Mouse (Mus musculus) ES-Bruce4 (cell line): ENCODE measurements around the gene Hydin.

Experiments used
- CTCF ChIP-seq: IDR thresholded peaks from one replicate; pipeline ENCODE4 v1.8.1; 2011; ENCODE audit warnings: low read depth, low read length
- EP300 ChIP-seq: IDR thresholded peaks from 2 replicates; pipeline ENCODE4 v1.6.1; 2011; ENCODE audit warnings: low read depth, low read length; ENCODE audit not compliant: insufficient read depth

DNA sequence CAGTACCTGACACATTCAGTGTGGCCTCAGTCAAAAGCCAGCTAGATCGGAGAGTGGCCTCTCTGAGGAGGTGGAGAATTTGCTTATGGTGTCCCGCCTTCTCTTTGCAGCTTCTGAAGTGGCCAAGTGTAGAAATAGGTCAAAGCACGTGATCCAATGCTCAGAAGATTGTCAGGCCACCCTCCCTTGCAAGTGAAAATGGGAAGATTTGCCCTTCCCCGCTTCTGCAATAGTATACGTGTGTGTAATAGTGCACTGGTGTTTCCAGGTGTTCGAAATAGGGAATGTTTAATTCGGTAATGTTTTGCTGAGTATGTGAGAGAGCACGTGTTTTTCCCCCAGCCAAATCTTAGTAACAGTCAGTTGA lies 352.4 kb downstream of the Hydin start:
- TF ChIP-seq CTCF (no peak), EP300 (no peak)
